Mouse (Mus musculus) midbrain, embryonic 16.5 days (tissue): ENCODE data around the gene Nav1. TPM values are rescaled to one million over a fixed set of nuclear protein-coding genes. Genes with fewer than 3 reads are reported as not detected.

Source experiments
- ATAC-seq: fragments of 200-750 bp; cut with Nextera tagmentation; 2 replicates; pipeline ENCODE4 v1.8.0; 2017; ENCODE audit warnings: moderate TSS enrichment
- H3K27ac ChIP-seq: fragments of 300-500 bp; sonication (generic); 2 replicates; pipeline ENCODE4 v1.5.1; 2014; ENCODE audit warnings: mild to moderate bottlenecking, low read length, mixed read lengths
- H3K27me3 ChIP-seq: fragments of 300-500 bp; sonication (generic); 2 replicates; pipeline ENCODE4 v1.6.1; 2014; ENCODE audit warnings: low read depth, low read length, mixed read lengths; ENCODE audit not compliant: control insufficient read depth, insufficient read depth
- H3K36me3 ChIP-seq: fragments of 300-500 bp; sonication (generic); 2 replicates; pipeline ENCODE4 v1.6.1; 2014; ENCODE audit warnings: mild to moderate bottlenecking, low read length, moderate library complexity, mixed read lengths; ENCODE audit not compliant: control insufficient read depth, insufficient read depth
- H3K4me1 ChIP-seq: fragments of 300-500 bp; sonication (generic); 2 replicates; pipeline ENCODE4 v1.6.1; 2014; ENCODE audit warnings: mild to moderate bottlenecking, low read length, mixed read lengths; ENCODE audit not compliant: control insufficient read depth, insufficient read depth
- H3K4me2 ChIP-seq: fragments of 300-500 bp; sonication (generic); 2 replicates; pipeline ENCODE4 v1.6.1; 2014; ENCODE audit warnings: mild to moderate bottlenecking, low read length, mixed read lengths
- H3K4me3 ChIP-seq: fragments of 300-500 bp; sonication (generic); 2 replicates; pipeline ENCODE4 v1.5.1; 2014; ENCODE audit warnings: low read depth, mild to moderate bottlenecking, low read length, moderate library complexity, mixed read lengths
- H3K9ac ChIP-seq: fragments of 300-500 bp; sonication (generic); 2 replicates; pipeline ENCODE4 v1.6.1; 2014; ENCODE audit warnings: low read depth, low read length, mixed read lengths
- H3K9me3 ChIP-seq: fragments of 300-500 bp; sonication (generic); replicated peaks from 2 replicates; pipeline ENCODE4 v1.6.1; 2014; ENCODE audit warnings: mild to moderate bottlenecking, low read length, mixed read lengths; ENCODE audit not compliant: control insufficient read depth, poor library complexity, severe bottlenecking
- WGBS: fragments of 180-500 bp; shearing (Covaris S2); extraction: QIAGEN DNeasy Blood & Tissue Kit; methylation state at CpG from one replicate; pipeline ENCODE4 v1.1.7; 2014; 5-methylcytosine and 5-hydroxymethylcytosine counted together
- microRNA-seq: library from miRNA; unstranded; fragments of <30 nt; microRNA quantifications from one replicate; pipeline ENCODE4, GENCODE M21; 2017
- polyA plus RNA-seq: library from polyadenylated mRNA; unstranded; fragments of >200 nt; fragmentation: Nextera tagmentation; extraction: Ambion mirVana; gene quantifications from 2 replicates; pipeline ENCODE4 v1.2.1, GENCODE M21; 2015

Nav1 gene
- polyA plus RNA-seq, 1 experiment from 2014 or later: 53.9 TPM

DNA sequence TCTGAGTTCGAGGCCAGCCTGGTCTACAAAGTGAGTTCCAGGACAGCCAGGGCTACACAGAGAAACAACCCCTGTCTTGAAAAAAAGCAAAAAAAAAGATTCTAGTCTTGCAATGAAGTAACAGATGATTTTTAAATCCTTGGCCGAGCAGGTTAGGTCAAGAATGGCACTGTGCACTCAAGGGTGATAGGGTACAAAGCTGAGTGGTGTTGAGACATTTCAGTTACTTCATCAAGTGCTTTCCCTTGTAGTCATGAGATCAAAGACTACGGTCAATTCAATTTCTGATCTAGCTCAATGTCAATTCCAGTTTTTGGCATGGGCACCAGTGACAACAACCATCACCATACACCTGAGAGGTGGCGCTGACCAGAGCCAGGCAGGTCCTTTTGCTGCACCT is 198.1 kb downstream of the Nav1 start:
- no peak for ATAC-seq
- Histone ChIP-seq H3K9ac (no peak overlapping the region), H3K27me3 (no peaks in the 10 kb centered on the region), H3K4me3 (no peak overlapping the region), H3K4me2 (no peak overlapping the region), H3K36me3 (peaks cover 32% of the 10 kb centered on the region), H3K9me3 (no peaks in the 10 kb centered on the region), H3K4me1 (no peaks in the 10 kb centered on the region), H3K27ac (no peak overlapping the region)
- WGBS: 97% methylated on average over 4 of the region's 4 CpGs

DNA sequence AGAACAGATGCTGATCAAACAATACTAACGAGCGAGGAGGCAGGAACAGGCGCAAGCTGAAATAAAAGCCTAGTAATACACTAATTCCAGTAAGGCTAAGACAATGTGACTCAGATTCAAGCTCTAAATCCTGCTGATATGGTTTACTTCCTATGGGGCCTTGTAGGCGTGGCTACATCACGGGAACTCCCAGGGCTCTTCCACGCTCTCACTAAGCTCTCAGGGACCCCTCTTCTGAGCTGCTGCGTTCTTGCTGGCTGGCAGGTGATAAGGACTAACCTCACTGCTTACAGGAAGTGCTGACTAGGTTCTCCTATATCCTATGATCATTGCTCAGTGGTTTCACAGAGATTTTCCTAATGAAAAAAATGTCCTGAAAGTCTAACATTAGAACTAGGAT is 201.7 kb downstream of the Nav1 start:
- no peak overlapping the region for H3K27ac ChIP-seq
- no peaks in the 10 kb centered on the region for H3K27me3 ChIP-seq
- peaks cover 52% of the 10 kb centered on the region for H3K36me3 ChIP-seq
- H3K4me3 ChIP-seq: no peak overlapping the region
- no peaks in the 10 kb centered on the region for H3K4me1 ChIP-seq
- WGBS: 84% methylated on average over 7 of the region's 7 CpGs
- no peaks in the 10 kb centered on the region for H3K9me3 ChIP-seq
- no peak for ATAC-seq
- no peak overlapping the region for H3K9ac ChIP-seq
- no peak overlapping the region for H3K4me2 ChIP-seq

DNA sequence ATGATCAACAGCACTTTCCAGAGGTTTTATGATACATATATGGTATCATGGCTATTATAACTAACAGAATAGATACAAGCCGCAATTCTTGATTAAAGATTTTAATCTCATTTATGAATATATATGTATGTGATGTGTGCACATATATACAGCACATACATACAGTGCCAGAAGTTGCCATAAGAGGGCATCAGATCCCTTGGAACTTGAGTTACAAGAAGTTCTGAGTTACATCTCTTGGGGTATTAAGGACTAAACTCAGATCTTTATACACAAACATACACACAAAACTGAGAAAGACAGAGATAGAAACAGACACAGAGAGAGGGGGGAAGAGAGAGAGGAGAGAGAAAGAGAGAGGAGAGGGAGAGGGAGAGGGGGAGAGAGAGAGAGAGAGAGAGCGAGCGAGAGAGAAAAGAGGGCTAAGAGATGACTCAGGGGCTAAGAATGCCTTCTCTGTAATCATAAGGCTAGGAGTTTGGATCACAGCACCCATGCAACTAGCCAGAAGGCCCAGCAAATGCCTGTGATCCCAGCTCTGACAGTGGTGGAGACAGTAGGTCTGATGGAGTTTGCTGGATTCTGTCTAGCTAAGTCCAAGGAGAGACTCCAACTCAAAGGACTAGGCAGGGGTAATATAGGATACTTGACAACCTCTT is 205.5 kb downstream of the Nav1 start:
- Histone ChIP-seq H3K36me3 (peaks cover 41% of the 10 kb centered on the region), H3K4me2 (no peak overlapping the region), H3K4me1 (no peaks in the 10 kb centered on the region), H3K4me3 (no peak overlapping the region), H3K27ac (no peak overlapping the region), H3K9ac (no peak overlapping the region), H3K9me3 (no peaks in the 10 kb centered on the region), H3K27me3 (no peaks in the 10 kb centered on the region)
- 99% methylated on average over 3 of the region's 3 CpGs for WGBS
- no peak for ATAC-seq

DNA sequence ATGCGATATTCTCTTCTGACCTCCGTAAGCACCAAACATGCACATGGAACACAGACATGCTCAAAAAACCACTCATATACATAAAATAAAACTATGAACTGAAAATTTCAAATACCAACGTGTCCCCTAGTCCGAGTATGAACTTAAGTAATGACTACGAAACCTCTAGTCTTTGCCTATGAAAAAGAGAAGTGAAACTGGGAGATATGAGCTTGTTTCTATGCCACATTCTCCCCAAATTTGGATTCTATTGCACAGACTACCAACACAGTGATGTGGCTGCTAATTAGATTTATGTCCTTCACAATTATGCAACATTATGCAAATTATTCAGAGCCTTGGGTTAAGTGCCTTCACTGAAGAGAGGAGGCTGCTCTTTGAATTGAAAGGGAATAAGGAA is 207.6 kb downstream of the Nav1 start:
- H3K9ac ChIP-seq: no peak overlapping the region
- ATAC-seq: no peak
- H3K27me3 ChIP-seq: no peaks in the 10 kb centered on the region
- H3K9me3 ChIP-seq: no peaks in the 10 kb centered on the region
- H3K4me2 ChIP-seq: no peak overlapping the region
- H3K27ac ChIP-seq: no peak overlapping the region
- no peaks in the 10 kb centered on the region for H3K4me1 ChIP-seq
- H3K36me3 ChIP-seq: peaks cover 43% of the 10 kb centered on the region
- no peak overlapping the region for H3K4me3 ChIP-seq
- 96% methylated on average over 5 of the region's 5 CpGs for WGBS

DNA sequence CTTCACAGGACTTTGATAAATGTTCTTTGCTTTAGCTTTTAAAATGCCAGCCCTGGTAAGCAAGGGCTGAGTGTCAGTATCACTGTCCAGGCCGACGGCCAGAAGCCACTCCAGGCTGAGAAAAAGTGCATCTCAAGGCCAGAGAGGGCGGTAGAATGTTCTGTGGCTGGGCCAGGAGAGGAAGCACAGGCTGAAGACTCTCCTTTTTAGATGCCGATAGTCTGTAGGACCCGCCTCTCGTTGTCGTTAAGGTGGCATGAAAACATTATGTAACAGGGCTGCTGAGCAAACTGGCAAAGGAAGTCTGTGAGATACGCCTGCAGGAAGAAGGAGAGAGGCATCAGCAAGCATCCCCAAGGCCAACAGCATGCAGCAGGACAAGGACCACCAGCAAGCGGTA is 221.9 kb downstream of the Nav1 start:
- Histone ChIP-seq H3K36me3 (peaks cover 34% of the 10 kb centered on the region), H3K27ac (no peak overlapping the region), H3K9me3 (no peaks in the 10 kb centered on the region), H3K4me1 (no peaks in the 10 kb centered on the region), H3K27me3 (no peaks in the 10 kb centered on the region), H3K9ac (no peak overlapping the region), H3K4me2 (no peak overlapping the region), H3K4me3 (no peak overlapping the region)
- no peak for ATAC-seq
- 90% methylated on average over 9 of the region's 9 CpGs for WGBS

Small RNA genes lying within 50 kb of the gene (microRNA-seq; reads per million reads assigned to microRNA genes)
- 3.1 reads per million, percentile 14 among the genes with 10 or more reads in this experiment for gene Mir1231

Other genes starting within 250 kb of the Nav1 start
- gene Shisa4, start 232.1 kb downstream of the Nav1 start, polyA plus RNA-seq: 109 and 119 TPM in 2 replicates
- gene Ipo9, start 176.8 kb downstream of the Nav1 start, polyA plus RNA-seq: 111 and 112 TPM in 2 replicates
- 11.4 and 13.1 TPM in 2 replicates for gene Csrp1, start 112.8 kb upstream of the Nav1 start, polyA plus RNA-seq
- gene Phlda3, start 158.8 kb upstream of the Nav1 start, polyA plus RNA-seq: 26.6 and 33.0 TPM in 2 replicates
- 0.35 and 1.1 TPM in 2 replicates for gene Tnni1, start 172.1 kb upstream of the Nav1 start, polyA plus RNA-seq
- 0.95 and 1.3 TPM in 2 replicates for gene Lad1, start 211.3 kb upstream of the Nav1 start, polyA plus RNA-seq
- 0.46 and 0.53 TPM in 2 replicates for gene Tnnt2, start 229.1 kb upstream of the Nav1 start, polyA plus RNA-seq